Mouse (Mus musculus) hindbrain, embryonic 14.5 days (tissue): ENCODE data around the gene Ctrc. TPM values are rescaled to one million over a fixed set of nuclear protein-coding genes. Genes with fewer than 3 reads are reported as not detected.

Experiments
- ATAC-seq: fragments of 200-750 bp; cut with Nextera tagmentation; 2 replicates; pipeline ENCODE4 v1.8.0; 2017; ENCODE audit warnings: moderate number of reproducible peaks, mild to moderate bottlenecking, moderate TSS enrichment, moderate library complexity; ENCODE audit not compliant: low FRiP score
- DNase-seq: peaks from one replicate; pipeline ENCODE4 v3.0.0-alpha.2; 2015; ENCODE audit warnings: low spot score
- H3K27ac ChIP-seq: fragments of 300-500 bp; sonication (generic); 2 replicates; pipeline ENCODE4 v1.5.1; 2014; ENCODE audit warnings: mild to moderate bottlenecking, moderate library complexity
- H3K27me3 ChIP-seq: fragments of 300-500 bp; sonication (generic); 2 replicates; pipeline ENCODE4 v1.6.1; 2014; ENCODE audit warnings: mild to moderate bottlenecking, low read length, mixed read lengths; ENCODE audit not compliant: control insufficient read depth, insufficient read depth
- H3K36me3 ChIP-seq: fragments of 300-500 bp; sonication (generic); replicated peaks from 2 replicates; pipeline ENCODE4 v1.6.1; 2014; ENCODE audit not compliant: control insufficient read depth, insufficient read depth
- H3K4me1 ChIP-seq: fragments of 300-500 bp; sonication (generic); replicated peaks from 2 replicates; pipeline ENCODE4 v1.6.1; 2014; ENCODE audit warnings: antibody characterized with exemption, low read length, mixed read lengths; ENCODE audit not compliant: control insufficient read depth, insufficient read depth
- H3K4me2 ChIP-seq: fragments of 300-500 bp; sonication (generic); replicated peaks from 2 replicates; pipeline ENCODE4 v1.6.1; 2014; ENCODE audit warnings: mild to moderate bottlenecking, moderate library complexity
- H3K4me3 ChIP-seq: fragments of 300-500 bp; sonication (generic); replicated peaks from 2 replicates; pipeline ENCODE4 v1.5.1; 2014; ENCODE audit warnings: mild to moderate bottlenecking, low read length
- H3K9ac ChIP-seq: fragments of 300-500 bp; sonication (generic); 2 replicates; pipeline ENCODE4 v1.6.1; 2014
- H3K9me3 ChIP-seq: fragments of 300-500 bp; sonication (generic); 2 replicates; pipeline ENCODE4 v1.6.1; 2016; ENCODE audit warnings: low read length; ENCODE audit not compliant: control insufficient read depth
- WGBS: fragments of 180-500 bp; shearing (Covaris S2); extraction: QIAGEN DNeasy Blood & Tissue Kit; methylation state at CpG from one replicate; pipeline ENCODE4 v1.1.7; 2014; 5-methylcytosine and 5-hydroxymethylcytosine counted together
- polyA plus RNA-seq: library from polyadenylated mRNA; unstranded; fragments of >200 nt; fragmentation: Nextera tagmentation; extraction: Ambion mirVana; gene quantifications from 2 replicates; pipeline ENCODE4 v1.2.1, GENCODE M21; 2014

Ctrc gene
- polyA plus RNA-seq, 1 experiment from 2014 or later, result not detected

GRCm38 (mm10) chr4:141831361-141831760 is 14.8 kb downstream of the Ctrc start:
- Histone ChIP-seq H3K27me3 (no peaks in the 10 kb centered on the region), H3K36me3 (no peaks in the 10 kb centered on the region), H3K9me3 (no peaks in the 10 kb centered on the region), H3K9ac (no peak overlapping the region), H3K4me3 (no peak overlapping the region), H3K4me2 (no peak overlapping the region), H3K4me1 (no peaks in the 10 kb centered on the region), H3K27ac (no peak overlapping the region)
- DNase-seq (no peak), ATAC-seq (no peak)
- WGBS, result 75% methylated on average over 7 of the region's 7 CpGs

- Histone ChIP-seq H3K4me1 (no peaks in the 10 kb centered on the region), H3K36me3 (no peaks in the 10 kb centered on the region)
- 53% methylated on average over 11 of the region's 11 CpGs for WGBS
Observed at GRCm38 (mm10) chr4:141830381-141830780, 15.8 kb downstream of the Ctrc start.

GRCm38 (mm10) chr4:141828177-141828576 is 18.0 kb downstream of the Ctrc start:
- Histone ChIP-seq H3K27me3 (no peaks in the 10 kb centered on the region), H3K4me1 (no peaks in the 10 kb centered on the region), H3K36me3 (no peaks in the 10 kb centered on the region), H3K9ac (no peak overlapping the region), H3K27ac (no peak overlapping the region), H3K4me2 (no peak overlapping the region), H3K9me3 (no peaks in the 10 kb centered on the region), H3K4me3 (no peak overlapping the region)
- 76% methylated on average over 4 of the region's 4 CpGs for WGBS
- DNase-seq, result no peak
- ATAC-seq, result no peak

More at GRCm38 (mm10) chr4:141830381-141830780, 15.8 kb downstream of the Ctrc start:
- Histone ChIP-seq H3K4me3 (no peak overlapping the region), H3K4me2 (no peak overlapping the region), H3K27ac (no peak overlapping the region), H3K27me3 (no peaks in the 10 kb centered on the region), H3K9ac (no peak overlapping the region), H3K9me3 (no peaks in the 10 kb centered on the region)
- ATAC-seq (no peak), DNase-seq (no peak)

GRCm38 (mm10) chr4:141827401-141827800 is 18.8 kb downstream of the Ctrc start:
- H3K9ac ChIP-seq, result no peak overlapping the region
- 93% methylated on average over 2 of the region's 2 CpGs for WGBS
- no peak for DNase-seq
- no peak overlapping the region for H3K27ac ChIP-seq
- no peak overlapping the region for H3K4me2 ChIP-seq
- no peaks in the 10 kb centered on the region for H3K36me3 ChIP-seq
- H3K27me3 ChIP-seq, result no peaks in the 10 kb centered on the region
- no peak overlapping the region for H3K4me3 ChIP-seq
- no peak for ATAC-seq
- H3K4me1 ChIP-seq, result no peaks in the 10 kb centered on the region
- no peaks in the 10 kb centered on the region for H3K9me3 ChIP-seq

GRCm38 (mm10) chr4:141826060-141826459 is 20.1 kb downstream of the Ctrc start, which contains the start of gene Cela2a:
TSS of gene Cela2a (minus strand) at chr4:141826160.
- ATAC-seq (no peak), DNase-seq (no peak)
- WGBS, result 61% methylated on average over 5 of the region's 5 CpGs
- no peaks in the 10 kb centered on the region for H3K4me1 ChIP-seq
- no peaks in the 10 kb centered on the region for H3K9me3 ChIP-seq
- H3K27ac ChIP-seq, result no peak within 1 kb of the TSS
- H3K9ac ChIP-seq, result no peak within 1 kb of the TSS; the same call in 1 of the 2 replicates
- no peaks in the 10 kb centered on the region for H3K36me3 ChIP-seq
- H3K4me2 ChIP-seq, result no peak within 1 kb of the TSS
- no peak within 1 kb of the TSS for H3K4me3 ChIP-seq
- H3K27me3 ChIP-seq, result no peaks in the 10 kb centered on the region

- DNase-seq, result no peak
- Histone ChIP-seq H3K9me3 (no peaks in the 10 kb centered on the region), H3K4me2 (no peak overlapping the region), H3K4me1 (no peaks in the 10 kb centered on the region), H3K9ac (no peak overlapping the region), H3K4me3 (no peak overlapping the region), H3K27me3 (no peaks in the 10 kb centered on the region), H3K27ac (no peak overlapping the region), H3K36me3 (no peaks in the 10 kb centered on the region)
- WGBS, result 62% methylated on average over 3 of the region's 3 CpGs
- no peak for ATAC-seq
Observed at GRCm38 (mm10) chr4:141822979-141823378, 23.2 kb downstream of the Ctrc start.

GRCm38 (mm10) chr4:141822089-141822488 is 24.1 kb downstream of the Ctrc start:
- no peaks in the 10 kb centered on the region for H3K4me1 ChIP-seq
- H3K4me2 ChIP-seq, result no peak overlapping the region
- H3K36me3 ChIP-seq, result no peaks in the 10 kb centered on the region
- H3K27ac ChIP-seq, result no peak overlapping the region
- no peak for DNase-seq
- H3K9ac ChIP-seq, result no peak overlapping the region
- no peaks in the 10 kb centered on the region for H3K9me3 ChIP-seq
- H3K4me3 ChIP-seq, result no peak overlapping the region
- WGBS, result 77% methylated on average over 10 of the region's 10 CpGs
- no peaks in the 10 kb centered on the region for H3K27me3 ChIP-seq
- no peak for ATAC-seq

GRCm38 (mm10) chr4:141821178-141821577 is 25.0 kb downstream of the Ctrc start:
- no peaks in the 10 kb centered on the region for H3K4me1 ChIP-seq
- ATAC-seq (no peak), DNase-seq (no peak)
- H3K36me3 ChIP-seq, result no peaks in the 10 kb centered on the region
- no peak overlapping the region for H3K4me2 ChIP-seq
- H3K9ac ChIP-seq, result no peak overlapping the region
- H3K9me3 ChIP-seq, result no peaks in the 10 kb centered on the region
- H3K4me3 ChIP-seq, result no peak overlapping the region
- no peak overlapping the region for H3K27ac ChIP-seq
- no peaks in the 10 kb centered on the region for H3K27me3 ChIP-seq
- 81% methylated on average over 3 of the region's 3 CpGs for WGBS

- H3K36me3 ChIP-seq, result peaks cover 9% of the 10 kb centered on the region; the same call in 1 of the 2 replicates
- no peaks in the 10 kb centered on the region for H3K27me3 ChIP-seq
- no peaks in the 10 kb centered on the region for H3K9me3 ChIP-seq
- DNase-seq, result no peak
- H3K9ac ChIP-seq, result no peak overlapping the region
- no peaks in the 10 kb centered on the region for H3K4me1 ChIP-seq
- no peak overlapping the region for H3K27ac ChIP-seq
- no peak for ATAC-seq
- H3K4me3 ChIP-seq, result no peak overlapping the region
- no peak overlapping the region for H3K4me2 ChIP-seq
- 94% methylated on average over 7 of the region's 7 CpGs for WGBS
Observed at GRCm38 (mm10) chr4:141819316-141819715, 26.8 kb downstream of the Ctrc start.

- ATAC-seq, result no peak
- WGBS, result 94% methylated on average over 13 of the region's 13 CpGs
- H3K9me3 ChIP-seq, result no peaks in the 10 kb centered on the region
- H3K4me2 ChIP-seq, result no peak overlapping the region
- no peaks in the 10 kb centered on the region for H3K4me1 ChIP-seq
- no peak overlapping the region for H3K27ac ChIP-seq
- no peak overlapping the region for H3K4me3 ChIP-seq
- no peaks in the 10 kb centered on the region for H3K27me3 ChIP-seq
- H3K36me3 ChIP-seq, result peaks cover 11% of the 10 kb centered on the region; the same call in 1 of the 2 replicates
- no peak for DNase-seq
- no peak overlapping the region for H3K9ac ChIP-seq
Observed at GRCm38 (mm10) chr4:141818861-141819260, 27.3 kb downstream of the Ctrc start.
